Mouse (Mus musculus): ENCODE measurements around the gene Cuedc1.

Cuedc1 gene

DNA sequence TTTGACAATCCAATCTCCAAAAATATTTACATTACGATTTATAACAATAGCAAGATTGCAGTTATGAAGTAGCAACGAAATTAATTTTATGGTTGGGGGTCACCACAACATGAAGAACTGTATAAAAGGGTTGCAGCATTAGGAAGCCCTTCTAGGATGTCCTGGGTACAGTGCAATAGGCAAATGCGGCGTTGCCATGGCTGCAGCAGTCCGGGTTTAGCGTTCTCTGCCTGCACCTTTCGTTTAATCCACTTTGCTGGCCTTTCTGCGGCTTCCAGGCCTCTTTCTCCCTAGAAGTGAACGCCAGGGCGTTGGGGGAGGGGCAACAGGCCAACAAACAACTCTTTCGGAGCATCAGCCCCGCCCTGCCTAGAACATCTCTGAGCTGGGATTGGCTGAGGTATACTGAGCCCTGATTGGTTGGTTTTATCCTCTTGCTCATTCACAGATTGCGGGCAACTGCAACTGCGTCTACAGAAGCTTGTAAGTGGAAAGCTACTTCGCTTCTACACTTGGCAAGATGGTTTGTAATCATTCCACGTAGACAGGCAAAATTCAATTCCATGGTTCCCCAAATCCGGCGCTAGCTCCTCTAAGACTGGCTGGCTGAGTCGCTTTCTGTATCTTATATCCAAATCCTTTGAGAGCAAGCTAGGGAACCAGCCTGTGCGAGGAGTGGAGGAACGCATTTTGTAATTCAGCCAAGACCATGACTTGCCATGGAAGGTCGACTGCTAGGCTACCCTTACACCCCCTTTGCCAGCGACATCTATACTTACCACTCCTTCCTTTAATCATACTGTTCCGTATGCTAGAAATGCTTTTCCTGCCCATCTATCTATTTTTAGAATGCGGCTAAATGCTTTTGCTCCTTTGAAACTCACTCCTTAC, 10.9 kb upstream of the Cuedc1 start:
- peak; percentile 26 to 40 for DNase-seq (ENCODE audit: low spot score in 2 of 2)

DNA sequence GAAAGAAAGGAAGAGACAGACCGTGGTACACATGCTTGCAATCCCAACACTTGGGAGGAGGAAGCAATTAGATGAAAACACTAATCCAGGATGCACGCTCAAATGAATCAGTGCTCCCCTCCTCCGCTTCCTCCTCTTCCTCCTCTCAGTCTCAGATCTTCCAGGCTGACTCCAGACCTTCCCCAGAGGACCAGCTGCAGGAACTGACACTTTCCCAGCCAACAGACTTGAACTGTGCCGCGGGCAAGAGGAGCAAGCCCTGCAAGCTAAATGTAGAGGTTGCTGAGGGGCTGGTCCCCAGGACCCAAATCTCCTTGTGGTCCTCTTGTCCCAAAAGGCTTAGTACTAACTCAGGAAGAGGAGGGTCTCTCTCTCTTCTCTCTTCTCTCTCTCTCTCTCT, 8.7 kb upstream of the Cuedc1 start:
- no peak for DNase-seq (ENCODE audit: low spot score in 2 of 2)

DNA sequence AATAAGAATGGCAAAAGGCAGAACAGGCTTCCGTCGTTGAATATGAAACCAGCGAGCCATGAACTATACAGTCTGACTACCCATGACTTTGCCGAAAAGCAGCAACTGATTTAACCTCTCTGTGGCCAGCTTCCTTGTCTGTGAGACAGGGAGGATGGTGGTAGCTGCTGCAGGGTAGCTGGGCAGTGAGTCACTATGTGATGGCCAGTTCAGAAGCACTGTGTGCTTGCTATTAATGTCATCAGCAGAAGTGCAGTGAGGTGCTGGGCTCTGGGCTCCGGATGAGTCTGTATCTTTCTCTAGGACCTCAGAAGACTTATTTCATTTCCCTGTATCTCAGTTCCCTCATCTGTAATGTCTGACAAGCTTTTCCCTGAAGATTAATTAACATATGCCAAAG, 7.6 kb upstream of the Cuedc1 start:
- no peak for DNase-seq (ENCODE audit: low spot score in 2 of 2)

DNA sequence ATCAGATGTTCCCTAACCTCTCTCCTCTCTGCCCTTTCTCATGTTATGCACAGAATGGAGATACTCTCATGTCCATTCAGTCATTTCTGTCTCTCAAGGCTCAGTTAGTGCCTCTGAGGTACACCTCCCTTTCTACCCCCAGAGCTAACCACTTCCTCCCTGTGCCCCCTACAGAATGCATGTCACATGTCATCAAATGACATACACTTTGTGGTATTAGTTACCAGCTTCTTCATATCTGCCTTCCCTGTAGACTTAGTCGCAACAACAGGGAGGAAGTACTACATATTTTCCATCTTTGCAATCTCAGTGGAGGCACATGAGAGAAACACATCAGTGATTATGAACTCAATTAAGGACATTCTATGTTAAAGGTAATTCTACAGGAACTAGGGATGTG, 5.9 kb upstream of the Cuedc1 start:
- no peak for DNase-seq (ENCODE audit: low spot score in 2 of 2)

DNA sequence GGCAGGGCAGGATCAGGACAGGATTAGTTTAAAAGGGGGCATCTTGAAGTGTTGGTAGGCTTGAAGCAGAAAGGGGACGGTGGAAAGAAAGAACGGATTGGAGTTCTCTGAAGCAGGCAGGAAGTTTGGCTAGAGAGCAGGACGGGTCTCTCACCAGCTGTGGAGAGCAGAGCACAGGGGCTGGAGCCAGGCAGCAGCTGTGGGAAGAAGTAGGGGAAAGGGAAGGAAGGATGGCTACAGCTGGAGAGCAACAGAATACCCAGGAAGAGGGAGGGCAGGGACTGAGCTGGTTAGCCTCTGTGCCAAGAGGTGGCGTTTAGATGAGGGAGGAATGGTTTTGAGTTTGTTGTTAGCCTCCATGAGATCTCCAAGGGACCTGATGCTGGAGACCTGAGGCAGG, 685 bp upstream of the Cuedc1 start:
- no peak for DNase-seq (ENCODE audit: low spot score in 2 of 2)

DNA sequence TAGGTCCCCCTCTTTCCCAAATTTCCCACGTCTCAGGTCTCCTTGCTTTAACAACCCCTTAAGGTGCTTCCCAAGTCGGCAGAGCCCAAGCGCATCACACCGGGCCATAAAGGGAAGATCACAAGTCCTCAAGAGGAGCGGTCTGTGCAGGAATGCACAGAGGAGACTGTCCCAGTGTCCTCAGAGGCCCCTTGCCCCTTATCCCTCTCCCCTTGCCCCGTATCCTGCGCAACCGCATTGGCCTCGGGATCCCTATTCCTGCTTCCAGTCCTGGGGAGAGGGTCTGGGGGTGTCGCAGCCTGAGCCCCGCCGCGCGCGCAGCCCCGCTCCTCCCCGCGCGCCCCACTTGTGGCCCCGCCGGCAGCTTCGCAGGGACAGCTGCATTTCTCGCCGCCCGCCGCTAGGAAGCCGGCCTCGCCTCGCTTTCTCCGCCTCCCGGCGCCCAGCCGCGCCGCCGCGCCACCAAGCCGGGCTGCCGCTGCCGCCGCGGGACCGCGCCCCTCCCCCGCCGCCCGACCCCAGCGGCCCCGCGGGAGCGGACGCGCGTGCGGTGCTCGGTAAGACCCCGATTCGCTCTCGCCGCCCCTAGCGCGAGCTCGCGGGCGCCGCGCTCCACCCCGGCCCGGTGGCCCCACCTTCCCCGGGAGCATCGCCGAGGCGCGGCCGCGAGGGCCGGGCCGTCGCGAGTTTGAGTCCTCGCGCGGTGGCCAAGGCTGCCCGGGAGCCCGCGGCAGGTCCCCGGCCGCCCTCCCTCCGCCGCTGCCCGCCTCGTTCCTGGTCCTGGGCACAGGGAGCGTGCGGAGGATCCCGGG, 1.1 kb downstream of the Cuedc1 start:
- peak; percentile 33 to 61 for DNase-seq (ENCODE audit: low spot score in 2 of 2)

DNA sequence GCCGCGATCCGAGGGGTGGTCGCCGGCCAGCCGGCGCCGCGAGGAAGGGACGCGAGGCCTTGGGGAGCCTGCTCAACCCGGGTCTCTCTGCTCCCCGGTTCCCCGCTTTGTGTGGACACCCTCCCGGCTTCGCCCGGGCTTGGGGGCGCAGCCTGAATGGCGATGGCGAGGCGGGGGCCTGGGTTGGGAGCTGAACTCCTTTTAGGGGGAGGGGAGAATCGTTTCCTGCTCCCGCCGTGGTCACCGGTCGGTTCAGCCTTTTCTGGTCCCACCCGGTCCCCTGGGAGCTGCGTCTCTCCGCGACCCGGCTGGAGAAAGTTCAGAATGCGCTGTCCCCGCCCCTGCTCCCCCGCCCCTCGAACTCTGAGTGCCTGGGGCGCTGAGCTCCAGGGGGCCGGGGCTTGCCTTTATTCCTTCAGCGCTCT, 1.8 kb downstream of the Cuedc1 start:
- peak in 1 of 2 experiments; percentile 13 for DNase-seq (ENCODE audit: low spot score in 2 of 2)

DNA sequence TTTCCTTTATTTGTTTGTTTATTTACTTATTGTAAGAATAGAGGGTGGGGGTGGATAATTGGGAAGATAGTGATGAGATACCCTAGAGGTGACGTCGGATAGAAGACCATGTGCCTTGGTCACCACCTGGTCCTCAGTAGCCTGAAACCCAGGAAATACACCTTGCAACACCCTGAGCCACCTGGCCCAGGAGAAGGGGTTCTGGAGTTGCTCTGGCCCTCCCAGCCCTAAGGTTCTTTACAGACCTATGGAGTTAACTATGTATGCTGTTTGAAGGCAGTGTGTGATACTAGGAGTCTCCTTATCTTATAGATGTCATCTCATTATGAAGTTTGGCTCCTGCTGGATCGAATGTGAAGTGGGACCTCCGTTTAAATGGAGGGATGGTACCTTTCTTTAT, 2.3 kb downstream of the Cuedc1 start:
- no peak for DNase-seq (ENCODE audit: low spot score in 2 of 2)

DNA sequence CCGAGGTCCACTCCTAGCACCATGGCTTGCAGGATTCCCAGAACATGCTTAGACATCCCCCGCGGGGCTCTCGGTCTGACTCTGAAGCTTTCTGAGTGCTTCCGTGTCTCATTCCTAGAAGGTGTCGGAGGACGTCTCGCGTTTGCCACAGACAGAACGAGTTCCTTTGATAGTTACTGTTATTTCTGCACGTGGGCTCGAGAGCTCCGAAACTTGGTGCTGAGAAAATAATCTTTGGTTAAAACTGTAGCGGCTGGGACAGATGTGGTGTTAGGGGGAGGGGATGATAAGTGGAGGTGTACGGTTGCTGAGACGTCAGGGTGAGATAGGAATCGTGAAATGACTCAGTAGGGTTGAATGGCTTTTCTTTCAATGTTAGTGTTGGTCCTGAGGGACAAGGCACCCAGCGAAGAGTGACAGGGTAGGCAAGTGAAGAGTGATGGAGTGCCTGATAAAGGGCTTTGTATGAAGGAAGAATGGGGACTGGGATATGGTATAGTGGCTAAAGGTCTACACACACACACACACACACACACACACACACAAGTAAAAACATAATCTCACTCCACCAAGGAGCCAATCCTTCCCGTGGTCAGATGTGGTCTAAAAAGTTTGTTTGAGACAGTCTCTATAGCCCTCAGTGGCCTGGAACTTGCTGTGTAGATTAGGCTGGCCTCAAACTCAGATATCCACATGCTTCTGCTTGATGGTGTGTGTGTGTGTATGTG, 5.5 kb downstream of the Cuedc1 start:
- DNase-seq (ENCODE audit: low spot score in 2 of 2) = no peak

DNA sequence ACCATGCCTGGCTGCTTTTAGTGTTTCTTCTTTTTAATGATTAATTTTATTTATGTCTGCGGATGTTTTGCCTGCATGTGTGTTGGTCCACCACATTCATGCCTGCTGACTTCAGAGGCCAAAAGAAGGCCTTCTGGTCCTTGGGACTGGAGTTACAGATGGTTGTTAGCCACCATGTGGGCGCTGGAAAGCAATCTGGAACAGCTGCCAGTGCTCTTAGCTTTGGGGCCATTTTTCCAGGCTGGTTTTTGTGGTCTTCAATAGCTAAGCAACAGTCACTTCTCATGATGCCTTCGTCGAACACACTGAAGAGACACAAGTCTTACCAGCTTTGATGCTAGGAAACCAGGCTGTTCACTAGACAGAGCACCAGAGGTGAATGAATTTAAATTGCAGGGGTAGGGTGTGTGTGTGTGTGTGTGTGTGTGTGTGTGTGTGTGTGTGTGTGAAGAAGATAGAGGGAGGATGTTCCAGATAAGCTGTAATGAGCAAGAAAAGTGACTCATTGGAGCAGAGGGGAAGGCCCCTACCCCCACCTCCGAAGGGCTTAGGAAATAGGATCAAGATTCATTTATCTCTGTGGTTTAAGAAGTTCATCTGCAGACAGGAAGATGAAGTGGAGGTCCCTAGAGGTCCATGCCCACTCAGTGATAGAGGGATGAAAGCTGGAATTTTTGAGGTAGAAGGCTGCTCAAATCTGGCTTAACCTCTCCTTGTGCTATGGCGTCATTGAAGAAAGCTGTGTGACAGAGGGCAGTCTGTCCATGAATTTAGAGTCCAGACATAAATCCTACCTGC, 7.8 kb downstream of the Cuedc1 start:
- no peak for DNase-seq (ENCODE audit: low spot score in 2 of 2)

DNA sequence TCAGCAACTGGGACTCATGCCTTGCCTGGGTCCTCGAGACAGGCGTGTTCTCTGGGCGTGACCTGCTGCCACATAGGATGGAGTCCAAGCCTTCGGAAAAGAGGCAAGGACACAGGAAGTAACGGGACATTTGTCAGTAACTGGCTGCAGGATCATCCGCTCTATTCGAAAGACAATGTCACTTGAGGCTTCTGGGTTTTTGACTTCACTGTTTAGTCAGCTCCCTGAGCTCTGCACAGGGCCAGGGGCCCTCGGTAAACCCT, 8.4 kb downstream of the Cuedc1 start:
- DNase-seq (ENCODE audit: low spot score in 2 of 2) = no peak

DNA sequence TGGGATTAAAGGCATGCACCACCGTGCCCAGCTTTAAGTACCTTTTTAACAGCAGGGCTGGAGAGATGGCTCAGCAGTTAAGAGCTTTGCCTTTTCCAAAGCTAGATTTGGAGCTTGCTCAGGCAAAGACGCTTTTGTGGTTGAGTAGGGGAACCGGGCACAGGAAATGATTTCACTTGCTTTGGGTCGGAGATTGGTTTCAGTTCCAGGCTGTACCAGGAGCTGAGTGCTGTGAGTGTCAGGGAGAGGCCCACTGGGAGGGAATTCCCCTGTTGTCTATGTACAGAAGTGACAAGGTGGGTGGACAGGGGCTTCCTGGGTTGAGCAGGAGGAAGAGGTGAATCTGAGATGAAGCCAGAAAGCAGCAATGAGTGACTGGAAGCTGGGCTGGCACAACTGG, 9.5 kb downstream of the Cuedc1 start:
- DNase-seq (ENCODE audit: low spot score in 2 of 2) = no peak

DNA sequence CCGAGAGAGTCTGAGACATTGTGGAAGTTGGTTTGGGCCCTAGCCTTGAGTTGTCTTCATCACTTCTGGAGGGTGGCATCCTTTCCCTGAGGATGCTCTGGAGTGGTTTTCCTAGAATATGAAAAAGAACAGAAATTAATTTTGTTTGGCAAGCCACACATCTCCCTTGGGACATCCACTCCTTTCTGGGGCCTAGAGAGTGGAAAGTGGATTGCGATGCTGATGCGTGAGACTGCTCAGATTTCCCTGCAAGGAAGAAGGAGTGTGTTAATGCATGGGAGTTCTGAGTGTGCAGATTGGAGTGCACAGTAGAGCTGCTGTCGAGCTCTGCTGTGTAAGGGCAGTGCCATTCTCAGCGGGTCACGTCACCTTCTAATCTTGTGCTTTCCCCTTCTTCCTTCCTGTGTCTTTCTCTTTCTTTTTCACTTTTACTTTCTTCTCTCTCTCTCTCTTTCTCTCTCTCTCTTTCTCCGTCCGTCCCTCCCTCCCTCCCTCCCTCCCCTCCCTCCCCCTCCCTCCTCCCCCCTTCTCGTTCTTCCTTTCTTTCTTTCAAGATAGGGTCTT, 12.3 kb downstream of the Cuedc1 start:
- no peak for DNase-seq (ENCODE audit: low spot score in 2 of 2)

DNA sequence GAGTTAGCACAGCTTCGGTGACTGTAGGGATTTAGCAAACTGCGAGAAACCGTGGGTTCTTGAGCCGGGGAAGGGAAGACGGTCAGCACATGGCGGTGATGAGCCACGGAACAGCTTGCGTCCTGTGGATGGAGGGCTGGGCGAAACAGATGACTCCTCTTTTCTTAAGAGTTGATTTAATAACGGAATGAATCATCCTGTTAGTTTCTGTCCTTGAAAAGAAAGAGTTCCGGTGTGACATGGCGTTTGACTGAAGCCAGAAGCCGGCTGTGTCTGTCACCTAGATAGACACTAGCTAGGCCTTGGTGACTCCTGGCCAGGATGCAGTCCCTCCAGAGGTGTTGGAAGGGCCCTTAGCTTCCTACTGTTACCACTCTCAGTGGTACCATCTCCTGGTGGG, 14.2 kb downstream of the Cuedc1 start:
- no peak for DNase-seq (ENCODE audit: low spot score in 2 of 2)

DNA sequence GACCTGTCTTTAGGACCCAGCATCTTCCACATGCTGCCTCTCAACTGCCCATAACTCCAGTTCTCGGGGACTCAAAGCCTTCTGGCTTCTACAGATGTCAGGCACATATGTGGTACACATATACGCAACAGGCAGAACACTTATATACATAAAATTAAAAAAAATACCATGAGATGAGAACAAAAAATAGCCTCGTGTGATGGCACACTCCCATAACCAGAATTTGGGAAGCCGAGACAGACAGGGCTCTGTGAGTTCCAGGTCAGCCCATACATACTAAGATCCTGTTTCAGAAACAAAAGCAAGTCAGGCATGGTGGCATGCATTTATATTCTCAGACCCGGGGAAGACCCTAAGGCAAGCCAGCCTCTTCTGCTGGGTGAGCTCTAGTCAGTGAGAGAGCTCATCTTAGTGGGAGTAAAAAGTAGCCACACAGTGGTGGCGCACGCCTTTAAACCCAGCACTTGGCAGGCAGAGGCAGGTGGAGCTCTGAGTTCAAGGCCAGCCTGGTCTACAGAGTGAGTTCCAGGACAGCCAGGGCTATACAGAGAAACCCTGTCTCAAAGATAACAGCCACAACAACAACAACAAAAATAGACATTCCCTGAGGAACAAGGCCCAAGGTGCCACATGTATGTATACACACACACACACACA, 14.9 kb downstream of the Cuedc1 start:
- no peak for DNase-seq (ENCODE audit: low spot score in 2 of 2)

DNA sequence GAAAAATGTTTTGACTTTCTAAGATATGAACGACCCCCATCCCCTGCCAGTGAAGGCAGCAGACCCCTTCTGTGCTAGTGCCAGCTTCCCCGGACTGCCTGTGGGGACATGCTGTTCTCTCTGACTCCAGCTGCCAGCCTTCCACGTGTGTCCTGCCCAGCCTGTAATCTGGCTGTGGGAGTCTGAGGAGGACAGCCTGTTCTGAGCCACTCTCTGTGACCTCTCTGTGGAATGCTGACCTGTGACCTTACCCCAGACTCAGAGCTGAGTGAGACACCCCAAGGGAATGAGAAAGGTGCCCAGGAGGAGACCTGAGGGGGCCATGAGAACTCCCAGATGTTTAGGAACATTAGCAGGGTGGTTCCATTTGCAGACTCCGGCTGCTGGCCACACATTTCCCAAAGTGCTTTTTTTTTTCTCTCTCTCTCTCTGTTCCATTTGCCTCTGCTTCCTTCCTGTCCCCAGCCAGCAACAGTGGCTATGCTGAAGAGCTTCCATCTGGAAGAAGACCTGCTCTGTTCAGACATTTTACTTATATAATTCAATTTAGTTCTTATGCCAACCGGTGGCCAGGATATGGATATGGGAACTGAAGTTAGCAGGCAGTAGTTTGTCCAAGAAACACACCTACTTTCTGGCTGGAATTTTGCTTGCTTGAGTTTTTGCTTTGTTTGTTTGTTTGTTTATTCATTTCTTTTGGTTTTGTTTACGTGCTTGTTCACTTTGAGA, 15.8 kb downstream of the Cuedc1 start:
- no peak for DNase-seq (ENCODE audit: low spot score in 2 of 2)

DNA sequence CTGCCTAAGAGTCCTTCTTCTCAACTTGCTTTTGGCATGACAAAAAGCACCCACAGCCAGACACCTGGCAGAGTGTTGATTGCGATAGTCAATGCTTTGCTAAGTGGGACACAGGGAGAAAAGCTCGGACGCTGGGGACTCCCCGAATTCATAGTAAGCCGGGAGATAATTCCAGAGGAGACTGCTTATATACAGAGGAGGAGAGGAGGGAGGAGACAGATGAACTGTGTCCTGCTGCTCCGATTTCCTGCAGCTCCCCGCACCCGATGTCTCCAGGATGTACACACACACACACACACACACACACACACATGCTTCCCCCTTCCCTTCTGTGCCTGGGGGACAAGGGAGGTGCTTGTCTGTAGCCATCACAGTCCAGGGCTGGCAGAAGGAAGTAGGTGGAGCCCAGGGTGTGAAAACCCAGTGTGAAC, 17.0 kb downstream of the Cuedc1 start:
- no peak for DNase-seq (ENCODE audit: low spot score in 2 of 2)

DNA sequence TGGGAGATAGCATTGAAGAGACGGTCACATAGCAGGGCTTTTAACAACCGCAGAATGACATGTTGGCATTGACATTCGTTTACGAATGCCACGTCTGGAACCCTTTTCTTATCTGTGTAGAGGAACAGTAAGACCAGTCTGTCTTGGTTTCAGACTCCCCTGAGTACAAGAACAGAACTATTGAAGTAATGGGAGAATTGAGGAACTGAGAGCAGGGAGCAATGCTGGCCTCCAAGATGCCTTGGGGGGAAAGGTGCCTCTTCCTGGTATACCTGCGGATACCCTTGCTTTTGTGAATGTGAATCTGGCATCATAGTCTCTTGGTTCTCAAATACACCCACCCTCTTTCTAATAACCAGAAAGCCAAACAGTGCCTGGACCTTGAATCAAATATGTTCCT, 18.7 kb downstream of the Cuedc1 start:
- DNase-seq (ENCODE audit: low spot score in 2 of 2) = no peak

DNA sequence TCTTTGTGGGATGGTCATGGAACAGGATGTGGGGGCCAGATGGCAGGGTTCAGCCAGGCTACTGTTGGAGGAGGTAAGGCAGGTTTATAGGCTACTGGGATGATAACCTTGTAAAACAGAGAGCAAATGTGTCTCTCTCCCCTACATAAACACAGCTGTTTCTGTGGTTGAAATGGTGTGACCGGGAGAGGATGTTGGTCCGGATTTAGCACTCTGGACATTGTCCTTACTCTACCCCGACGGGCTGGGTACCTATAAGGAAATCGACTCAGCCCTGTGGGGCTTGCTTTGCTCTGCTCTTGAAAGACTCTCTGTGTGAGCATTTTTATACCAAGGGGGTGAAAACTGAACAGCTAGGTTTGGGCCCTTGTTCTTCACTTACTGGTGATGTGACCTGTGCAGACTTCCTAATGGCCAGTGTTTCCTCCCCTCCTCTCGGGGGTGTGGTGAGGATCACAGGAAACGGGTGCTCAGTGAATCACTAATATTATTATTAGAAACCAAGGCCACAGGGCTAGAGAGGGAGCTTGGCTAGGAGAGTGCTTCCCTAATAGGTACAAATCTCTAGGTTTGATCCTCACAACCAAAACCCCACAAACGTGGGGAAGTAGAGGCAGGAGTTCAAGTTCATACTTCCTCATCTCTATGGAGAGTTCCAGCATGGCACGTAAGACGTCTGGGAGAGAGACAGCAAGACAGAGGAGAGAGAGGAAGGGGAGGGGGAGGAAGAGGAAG, 19.7 kb downstream of the Cuedc1 start:
- no peak for DNase-seq (ENCODE audit: low spot score in 2 of 2)

DNA sequence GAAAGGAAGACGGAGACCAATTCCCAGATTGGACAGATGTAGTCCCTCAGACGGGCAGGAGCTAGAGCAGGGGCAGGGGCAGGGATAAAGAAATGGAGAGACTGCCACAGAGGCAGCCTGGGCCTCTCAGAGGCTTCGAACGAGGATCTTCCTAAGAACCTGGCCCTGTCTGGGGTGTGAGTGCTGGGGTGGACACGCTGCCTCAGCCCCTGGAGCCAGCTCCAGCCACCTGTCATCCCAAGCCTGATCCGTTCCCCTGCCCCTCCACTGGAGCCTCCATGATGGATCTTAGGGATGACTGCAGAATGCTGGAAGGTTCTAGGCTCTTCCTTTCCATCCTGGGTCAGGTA, 20.2 kb downstream of the Cuedc1 start:
- no peak for DNase-seq (ENCODE audit: low spot score in 2 of 2)
